Mouse (Mus musculus) gastrocnemius, adult 18-20 months (tissue): ENCODE data around the gene Tdrd3. TPM values are rescaled to one million over a fixed set of nuclear protein-coding genes. Genes with fewer than 3 reads are reported as not detected.

Experiments used
- DNase-seq: peaks from one replicate; pipeline ENCODE4 v3.0.0; 2021; ENCODE audit warnings: low spot score
- total RNA-seq, 2 experiments: library from RNA; stranded (reverse); gene quantifications; 2 replicates each; pipeline ENCODE4 v1.2.3; 2021

Tdrd3 gene
- total RNA-seq, 2 experiments from 2014 or later, result 21.9 to 23.4 TPM

- peak; percentile 66 for DNase-seq
These were observed 35.4 kb downstream of the Tdrd3 start for GRCm38 (mm10) chr14:87451645-87452443.

GRCm38 (mm10) chr14:87455630-87456175 lies 39.3 kb downstream of the Tdrd3 start:
- DNase-seq, result no peak

GRCm38 (mm10) chr14:87459777-87460176 lies 43.3 kb downstream of the Tdrd3 start:
- DNase-seq, result no peak

DNA sequence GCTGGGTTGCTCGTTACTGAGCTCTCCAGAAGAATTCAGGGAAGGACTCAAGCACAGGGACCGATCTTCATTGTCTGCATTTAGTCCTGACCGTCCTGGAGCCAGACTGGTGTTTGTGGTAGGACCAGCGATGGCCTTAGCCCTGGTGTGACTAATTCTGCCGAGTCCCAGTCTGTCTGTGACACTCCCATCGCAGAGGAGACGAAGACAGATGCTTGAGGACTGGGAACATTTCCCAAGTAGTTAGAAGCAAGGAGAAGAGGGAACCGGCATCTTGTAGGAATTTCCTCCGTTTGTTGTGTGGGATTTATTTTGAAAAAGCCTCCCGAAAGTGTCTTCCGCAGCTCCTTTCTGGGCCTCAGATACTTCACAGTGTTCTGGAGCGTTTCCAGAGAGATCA lies 45.1 kb downstream of the Tdrd3 start:
- DNase-seq, result no peak

DNA sequence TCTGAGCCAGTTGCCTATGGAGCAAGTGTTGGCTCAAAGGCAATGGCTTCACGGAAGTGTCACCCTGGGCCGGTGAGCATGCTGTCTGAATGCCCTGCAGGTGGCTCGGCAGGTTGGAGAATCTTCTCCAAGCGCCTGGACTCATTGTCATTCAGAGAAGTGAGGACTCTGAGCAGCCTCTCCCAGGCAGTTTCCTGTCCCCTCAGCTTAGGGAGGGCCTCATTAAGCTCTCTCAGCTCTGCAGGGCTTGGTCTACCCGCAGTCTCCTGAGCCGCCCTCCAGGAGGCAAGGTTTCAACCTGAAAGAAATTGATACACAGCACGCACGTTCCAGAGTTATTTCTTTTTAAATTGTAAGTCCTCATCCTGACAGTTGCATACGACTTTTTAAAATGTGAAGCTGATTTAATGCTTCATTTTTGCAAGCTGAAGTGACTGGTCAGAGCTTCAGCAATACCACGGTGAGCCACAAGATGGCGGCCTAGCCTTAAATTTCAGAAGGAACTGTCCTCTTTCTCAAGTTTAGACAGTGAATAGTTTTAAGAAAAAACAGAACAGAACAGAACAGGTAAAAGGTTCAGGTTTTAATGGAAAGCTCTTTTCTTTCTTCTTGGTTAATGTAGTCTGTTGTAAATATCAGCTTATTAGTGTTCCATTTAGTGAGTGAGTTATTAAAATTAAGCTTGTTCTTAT lies 47.7 kb downstream of the Tdrd3 start:
- DNase-seq, result peak; percentile 60

DNA sequence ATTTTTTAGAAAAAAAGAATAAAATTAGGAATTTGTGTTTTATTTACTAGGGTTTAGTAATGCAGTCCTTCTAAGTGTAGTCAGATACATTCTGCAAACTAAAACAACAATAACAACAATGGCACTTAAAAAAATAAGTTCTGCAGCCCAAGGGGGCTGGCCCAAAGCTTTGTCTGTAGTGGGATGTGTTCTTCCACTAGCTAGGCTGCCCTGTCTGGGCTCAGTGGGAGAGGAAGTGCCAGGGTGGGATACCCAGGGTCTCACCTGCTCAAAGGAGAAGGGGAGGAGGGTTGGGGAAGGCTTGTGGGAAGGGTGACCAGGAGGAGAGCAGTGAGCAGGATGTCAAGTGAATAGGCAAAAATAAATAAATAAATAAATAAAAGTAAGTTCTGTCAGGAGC lies 48.2 kb downstream of the Tdrd3 start:
- no peak for DNase-seq

DNA sequence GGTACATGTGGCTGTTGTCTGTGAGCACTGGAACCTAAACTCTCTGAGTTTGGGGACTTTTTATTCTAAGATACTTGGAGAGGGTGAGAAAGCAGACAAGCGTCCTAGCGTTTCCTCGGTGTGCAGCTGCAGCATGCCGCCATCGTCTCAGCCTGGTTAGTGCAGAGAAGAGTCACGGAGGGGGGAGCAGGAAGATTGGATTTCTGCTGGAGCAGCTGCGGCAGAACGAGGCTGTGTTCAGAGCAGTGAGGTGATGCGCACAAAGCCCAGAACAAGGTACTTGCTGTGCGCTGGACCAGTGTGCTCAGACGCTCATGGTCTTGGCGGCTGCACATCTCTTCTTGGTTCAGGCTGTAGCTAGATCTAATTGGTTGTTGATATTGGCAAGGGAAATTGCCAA lies 51.1 kb downstream of the Tdrd3 start:
- no peak for DNase-seq

- no peak for DNase-seq
These were observed 55.1 kb downstream of the Tdrd3 start for GRCm38 (mm10) chr14:87471521-87471920.

DNA sequence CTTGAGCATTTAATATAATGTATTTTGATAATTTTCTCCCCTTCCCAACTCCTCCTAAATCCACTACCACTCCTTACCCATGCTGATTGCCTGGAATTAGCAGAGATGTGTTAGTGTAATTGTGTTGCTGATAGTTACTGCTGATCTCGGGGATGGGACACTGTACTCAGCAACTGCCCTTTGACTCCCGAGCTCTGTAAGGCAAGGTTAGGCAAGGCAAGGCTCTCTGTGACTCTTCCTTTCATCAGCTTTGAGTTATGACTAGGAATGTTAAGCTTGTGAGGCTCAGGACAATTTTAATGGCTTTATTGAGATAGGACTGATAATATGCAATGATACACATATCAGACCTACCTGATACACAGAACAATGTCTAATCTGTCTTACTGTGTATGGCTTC lies 56.3 kb downstream of the Tdrd3 start:
- no peak for DNase-seq

- no peak for DNase-seq
These were observed 59.4 kb downstream of the Tdrd3 start for GRCm38 (mm10) chr14:87475721-87476359.

GRCm38 (mm10) chr14:87478339-87478951 lies 62.0 kb downstream of the Tdrd3 start:
- peak; percentile 8 for DNase-seq

GRCm38 (mm10) chr14:87485888-87486287 lies 69.4 kb downstream of the Tdrd3 start:
- DNase-seq, result no peak

- no peak for DNase-seq
These were observed 81.6 kb downstream of the Tdrd3 start for GRCm38 (mm10) chr14:87497955-87498594.

- no peak for DNase-seq
These were observed 89.5 kb downstream of the Tdrd3 start for GRCm38 (mm10) chr14:87505924-87506323.

DNA sequence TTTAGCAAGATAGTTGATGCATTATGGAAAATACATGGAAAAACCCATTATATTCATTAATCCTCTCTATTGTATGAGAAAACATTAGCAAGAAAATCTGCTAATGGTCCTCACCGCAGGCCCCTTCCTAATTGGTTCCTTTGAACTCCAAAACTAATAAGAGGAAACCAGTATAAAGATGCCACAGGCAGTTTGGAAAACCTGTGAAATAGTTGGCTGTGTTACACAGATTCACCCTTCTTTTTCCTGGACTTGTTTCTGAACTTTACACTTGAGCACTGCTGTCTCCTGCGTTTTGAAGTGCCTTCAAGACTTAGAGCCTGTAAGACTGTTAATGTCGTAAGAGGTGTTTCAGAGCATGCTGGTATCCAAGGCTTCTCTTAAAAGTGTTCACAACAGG lies 98.8 kb downstream of the Tdrd3 start:
- DNase-seq, result no peak

DNA sequence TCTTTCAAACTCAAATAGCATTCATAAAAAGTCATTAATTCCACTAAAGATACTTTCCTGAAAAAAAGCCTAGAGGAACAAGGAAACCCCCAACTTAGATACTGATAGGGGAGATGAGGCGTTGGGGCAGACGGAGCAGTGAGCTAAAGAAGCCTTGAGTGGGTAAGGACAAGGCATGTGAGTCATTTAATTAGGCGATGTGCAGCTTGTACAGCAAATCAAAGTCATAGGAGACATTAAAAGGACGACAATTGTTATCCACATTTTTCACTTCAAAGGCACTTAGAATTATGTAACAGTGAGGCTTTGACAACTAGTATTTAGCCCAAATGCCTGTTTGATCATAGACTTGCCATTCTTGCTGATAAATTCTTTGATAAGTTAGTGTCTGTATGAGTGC lies 100.9 kb downstream of the Tdrd3 start:
- no peak for DNase-seq

DNA sequence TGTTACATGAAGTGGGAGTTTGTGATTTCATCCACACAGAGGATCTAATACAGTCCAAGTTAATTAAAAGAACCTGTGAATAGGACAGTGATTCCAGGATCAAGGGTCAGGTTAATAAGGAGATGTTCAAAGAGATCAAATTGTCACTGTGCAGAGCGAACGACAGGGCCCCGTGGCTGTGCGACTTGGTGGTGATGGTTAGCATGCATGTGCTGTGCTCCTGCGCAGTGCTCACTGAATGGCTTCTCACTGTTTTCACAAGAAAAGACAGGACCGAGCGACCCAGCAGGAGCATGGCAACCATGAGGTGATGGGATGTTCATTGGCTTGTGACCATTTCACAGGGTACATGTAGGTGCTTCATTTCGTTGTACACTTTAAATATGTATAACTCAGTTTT lies 115.4 kb downstream of the Tdrd3 start:
- no peak for DNase-seq

DNA sequence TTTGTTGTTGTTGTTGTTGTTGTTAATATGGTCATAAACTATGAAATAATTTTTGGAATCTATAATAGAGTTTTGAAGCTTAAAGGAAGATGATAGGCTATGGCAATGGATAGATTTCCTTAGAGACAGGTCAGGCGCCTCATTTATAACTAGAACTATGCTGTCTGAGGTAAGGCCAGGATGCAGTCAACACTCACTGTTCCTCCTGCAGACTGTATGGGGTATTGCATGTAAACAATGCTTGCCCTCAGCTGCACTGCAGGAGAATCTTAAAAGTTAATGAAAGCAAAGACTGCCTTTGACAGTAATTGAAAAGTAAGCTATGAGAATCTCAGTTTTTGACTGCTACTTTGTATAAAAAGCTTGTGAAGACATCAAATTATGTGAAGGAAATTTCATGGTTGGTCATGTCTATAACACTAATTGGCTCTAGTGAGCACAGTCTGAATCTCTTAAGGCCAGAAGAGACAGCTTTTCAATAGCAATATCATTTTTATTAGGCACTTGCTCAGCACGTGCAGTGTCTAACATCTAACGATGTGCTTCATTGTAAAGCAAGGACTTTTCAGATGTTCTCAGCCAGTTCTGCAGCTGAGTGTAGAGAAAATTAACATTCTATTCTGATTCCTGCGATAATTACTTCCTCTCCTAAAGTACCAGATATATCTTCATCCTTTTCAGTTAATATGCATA lies 120.8 kb downstream of the Tdrd3 start:
- no peak for DNase-seq

GRCm38 (mm10) chr14:87549986-87550385 lies 133.5 kb downstream of the Tdrd3 start:
- DNase-seq, result no peak

DNA sequence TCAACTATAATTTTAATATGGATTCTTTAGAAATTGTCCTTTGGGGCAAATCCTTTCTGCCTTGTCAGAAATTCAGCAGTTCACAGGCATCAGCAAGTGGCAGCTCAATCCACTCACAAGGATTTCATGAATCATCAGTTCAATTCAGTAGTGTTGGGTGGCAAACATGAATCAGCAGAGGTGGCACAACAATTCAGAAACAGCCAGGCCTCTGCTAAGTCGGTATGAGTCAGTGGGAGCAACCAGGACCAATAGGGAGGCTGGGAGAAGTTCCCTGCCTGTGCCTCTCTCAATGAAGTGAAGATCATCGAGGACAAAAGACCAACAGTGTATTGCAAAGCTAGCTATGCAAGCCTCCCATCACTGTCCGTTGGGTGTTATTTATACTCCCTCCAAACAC lies 135.8 kb downstream of the Tdrd3 start:
- no peak for DNase-seq

- no peak for DNase-seq
These were observed 147.4 kb downstream of the Tdrd3 start for GRCm38 (mm10) chr14:87563841-87564240.
